Mouse (Mus musculus) hindbrain, embryonic 10.5 days (tissue): Measurements from ENCODE around the gene Zbtb8a. TPM values are rescaled to one million over a fixed set of nuclear protein-coding genes. Genes with fewer than 3 reads are reported as not detected.
"Not testable (repeated sequence)": the region's sequence is repeated elsewhere in the genome, so short reads cannot be mapped to it uniquely, and the experiment has no call there.

Experiments
- DNase-seq: peaks from one replicate; pipeline ENCODE4 v3.0.0-alpha.2; 2017; ENCODE audit warnings: low spot score
- H3K27ac ChIP-seq: fragments of 300-500 bp; sonication (generic); 2 replicates; pipeline ENCODE4 v1.5.1; 2016; ENCODE audit warnings: mild to moderate bottlenecking, moderate library complexity
- H3K27me3 ChIP-seq: fragments of 300-500 bp; sonication (generic); 2 replicates; pipeline ENCODE4 v1.6.1; 2016; ENCODE audit warnings: mild to moderate bottlenecking; ENCODE audit not compliant: poor library complexity, insufficient read depth, severe bottlenecking
- H3K36me3 ChIP-seq: fragments of 300-500 bp; sonication (generic); 2 replicates; pipeline ENCODE4 v1.6.1; 2016; ENCODE audit warnings: mild to moderate bottlenecking, moderate library complexity
- H3K4me1 ChIP-seq: fragments of 300-500 bp; sonication (generic); replicated peaks from 2 replicates; pipeline ENCODE4 v1.6.1; 2016; ENCODE audit warnings: mild to moderate bottlenecking
- H3K4me3 ChIP-seq: fragments of 300-500 bp; sonication (generic); 2 replicates; pipeline ENCODE4 v1.5.1; 2016; ENCODE audit warnings: mild to moderate bottlenecking, moderate library complexity
- H3K9me3 ChIP-seq: fragments of 300-500 bp; sonication (generic); 2 replicates; pipeline ENCODE4 v1.6.1; 2016; ENCODE audit warnings: mild to moderate bottlenecking, moderate library complexity
- WGBS: fragments of 180-500 bp; shearing (Covaris S2); methylation state at CpG from one replicate; pipeline ENCODE4 v1.1.7; 2016; 5-methylcytosine and 5-hydroxymethylcytosine counted together
- polyA plus RNA-seq: library from polyadenylated mRNA; unstranded; fragments of >200 nt; fragmentation: Nextera tagmentation; extraction: Ambion mirVana; gene quantifications from 2 replicates; pipeline ENCODE4 v1.2.1, GENCODE M21; 2016

The Zbtb8a gene
- polyA plus RNA-seq, 1 experiment from 2014 or later, result 11.8 TPM

DNA sequence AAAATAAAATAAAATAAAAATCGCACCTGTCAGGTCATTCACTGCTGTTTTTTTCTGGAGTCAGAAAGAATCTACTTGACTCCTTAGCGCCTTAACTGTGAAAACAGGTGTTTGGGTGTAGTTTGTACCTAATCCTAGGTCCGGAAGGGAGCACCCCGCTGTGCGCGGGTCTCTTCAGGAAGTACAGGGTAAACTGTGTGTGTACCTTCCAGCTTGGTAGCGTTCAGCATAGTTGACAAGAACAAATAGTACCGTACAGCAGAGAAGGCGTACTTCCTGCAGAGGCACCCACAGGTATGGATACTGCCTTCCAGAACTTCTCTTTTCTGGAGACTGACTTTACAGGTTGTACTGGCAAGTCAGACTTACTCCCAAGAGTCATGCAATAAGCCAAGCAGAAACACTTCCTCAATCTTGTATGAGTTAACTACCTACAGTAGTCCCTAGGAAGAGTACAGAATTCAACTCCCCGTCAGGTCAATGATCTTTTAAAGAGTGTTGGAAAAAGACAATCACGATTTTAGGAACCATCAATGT lies 3.6 kb downstream of the Zbtb8a start:
- H3K4me1 ChIP-seq, result peaks cover 16% of the 10 kb centered on the region
- H3K36me3 ChIP-seq, result no peaks in the 10 kb centered on the region
- no peaks in the 10 kb centered on the region for H3K9me3 ChIP-seq
- WGBS, result 42% methylated on average over 11 of the region's 11 CpGs
- no peak overlapping the region for H3K27ac ChIP-seq
- no peak overlapping the region for H3K4me3 ChIP-seq
- peaks cover 50% of the 10 kb centered on the region for H3K27me3 ChIP-seq
- DNase-seq, result no peak

DNA sequence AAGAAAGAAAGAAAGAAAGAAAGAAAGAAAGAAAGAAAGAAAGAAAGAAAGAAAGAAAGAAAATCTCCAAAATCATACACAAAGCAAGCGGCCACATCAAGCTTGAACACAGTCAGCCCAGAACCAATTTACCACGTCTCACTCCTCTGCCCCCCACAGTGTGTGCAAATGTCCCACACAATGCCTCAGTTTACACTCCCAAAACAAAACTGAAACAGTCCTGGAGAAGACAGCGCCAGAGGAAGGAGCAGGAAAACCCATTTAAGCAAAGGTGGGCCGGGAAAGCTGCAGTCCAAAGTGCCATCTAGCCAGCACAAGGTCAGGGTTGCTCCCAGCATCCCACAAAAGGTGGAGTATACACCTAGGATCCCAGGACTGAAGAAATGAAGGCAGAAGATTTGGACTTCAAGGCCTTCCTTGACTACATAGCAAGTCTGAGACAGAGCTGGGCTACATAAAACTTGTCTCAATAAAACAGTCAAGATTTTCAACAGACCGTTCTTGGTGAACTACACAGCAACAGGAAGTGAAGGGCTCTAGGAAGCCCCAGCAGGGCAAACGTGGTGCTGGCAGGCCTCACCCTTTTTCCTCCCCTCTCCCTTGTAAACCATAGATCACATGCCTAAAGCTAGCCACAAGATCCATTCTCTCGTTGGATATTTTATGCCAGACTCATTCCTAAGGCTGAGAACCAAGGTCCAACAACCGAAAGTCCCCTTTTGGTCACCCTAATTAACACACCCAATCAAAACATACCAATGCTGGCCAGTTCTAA lies 4.5 kb downstream of the Zbtb8a start:
- Histone ChIP-seq H3K4me1 (peaks cover 16% of the 10 kb centered on the region), H3K27me3 (peaks cover 41% of the 10 kb centered on the region), H3K27ac (no peak overlapping the region), H3K36me3 (0 out of 2 replicates have a peak, but pooled peaks cover under 1% of the 10 kb centered on the region), H3K4me3 (no peak overlapping the region), H3K9me3 (no peaks in the 10 kb centered on the region)
- WGBS, result 47% methylated on average over 8 of the region's 8 CpGs
- no peak for DNase-seq

DNA sequence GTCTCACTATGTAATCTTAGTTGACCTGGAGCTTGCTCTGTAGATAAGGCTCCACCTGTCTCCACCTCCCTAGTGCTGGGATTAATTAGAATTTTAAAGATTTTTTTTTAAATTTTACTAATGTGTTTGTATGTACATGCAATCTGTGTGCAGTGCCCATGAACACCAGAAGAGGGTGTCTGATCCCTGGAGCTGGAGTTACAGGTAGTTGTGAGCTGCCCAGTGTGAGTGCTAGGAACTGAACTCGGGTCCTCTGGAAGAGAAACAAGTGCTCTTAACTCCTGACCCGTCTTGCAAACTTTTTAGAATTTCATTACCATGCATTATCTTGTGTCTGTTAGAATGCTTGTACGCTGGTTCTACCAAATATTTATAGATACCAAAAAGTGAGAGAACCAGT lies 6.5 kb downstream of the Zbtb8a start:
- 93% methylated on average over 3 of the region's 3 CpGs for WGBS
- DNase-seq, result no peak
- Histone ChIP-seq H3K36me3 (0 out of 2 replicates have a peak, but pooled peaks cover 9% of the 10 kb centered on the region), H3K27me3 (peaks cover 23% of the 10 kb centered on the region), H3K27ac (no peak overlapping the region), H3K9me3 (no peaks in the 10 kb centered on the region), H3K4me1 (peaks cover 6% of the 10 kb centered on the region), H3K4me3 (no peak overlapping the region)

DNA sequence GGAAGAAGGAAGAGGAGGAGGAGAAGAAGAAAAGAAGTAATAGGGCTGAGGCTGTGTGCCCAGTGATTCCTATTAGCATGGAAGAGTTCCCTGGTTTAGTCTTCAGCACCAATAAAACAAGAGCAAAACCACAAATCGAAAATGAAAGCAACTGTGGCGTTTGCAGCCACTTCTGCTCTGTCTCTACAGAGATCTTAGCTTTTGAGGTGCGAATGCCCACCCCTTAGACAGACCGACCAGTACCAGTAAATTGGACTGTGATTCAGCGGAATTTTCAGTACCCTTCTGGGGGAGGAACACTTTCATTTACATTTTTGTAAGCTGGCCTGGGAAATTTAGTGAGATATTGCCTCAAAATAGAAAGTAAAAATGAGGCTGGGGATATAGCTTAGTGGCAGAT lies 12.7 kb downstream of the Zbtb8a start:
- Histone ChIP-seq H3K27ac (no peak overlapping the region), H3K27me3 (no peaks in the 10 kb centered on the region), H3K36me3 (peaks cover 22% of the 10 kb centered on the region), H3K4me3 (no peak overlapping the region), H3K4me1 (no peaks in the 10 kb centered on the region), H3K9me3 (no peaks in the 10 kb centered on the region)
- DNase-seq, result no peak
- WGBS, result 92% methylated on average over 5 of the region's 5 CpGs

DNA sequence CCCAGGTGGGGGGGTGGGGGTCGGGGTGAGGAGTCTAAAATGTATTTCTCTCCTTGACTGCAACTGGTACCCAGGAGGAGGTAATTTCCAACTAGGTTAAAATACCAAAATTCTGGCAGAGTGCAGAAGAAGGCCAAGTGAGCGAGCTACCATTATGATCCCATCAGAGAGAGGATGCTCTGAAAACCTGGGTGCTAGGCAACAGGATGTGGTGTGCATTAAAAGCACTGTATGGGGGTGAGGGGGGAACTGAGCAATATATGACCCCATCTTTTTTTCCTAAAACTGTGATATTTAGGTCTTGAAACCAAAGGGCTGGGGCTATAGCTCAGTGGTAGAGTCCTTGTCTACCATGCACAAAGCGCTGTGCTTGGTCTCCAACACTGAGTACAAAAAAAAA lies 13.5 kb downstream of the Zbtb8a start:
- H3K27ac ChIP-seq, result no peak overlapping the region
- H3K36me3 ChIP-seq, result peaks cover 31% of the 10 kb centered on the region
- WGBS, result 83% methylated on average over 3 of the region's 3 CpGs
- DNase-seq, result no peak
- H3K9me3 ChIP-seq, result no peaks in the 10 kb centered on the region
- no peak overlapping the region for H3K4me3 ChIP-seq
- H3K4me1 ChIP-seq, result no peaks in the 10 kb centered on the region
- no peaks in the 10 kb centered on the region for H3K27me3 ChIP-seq

DNA sequence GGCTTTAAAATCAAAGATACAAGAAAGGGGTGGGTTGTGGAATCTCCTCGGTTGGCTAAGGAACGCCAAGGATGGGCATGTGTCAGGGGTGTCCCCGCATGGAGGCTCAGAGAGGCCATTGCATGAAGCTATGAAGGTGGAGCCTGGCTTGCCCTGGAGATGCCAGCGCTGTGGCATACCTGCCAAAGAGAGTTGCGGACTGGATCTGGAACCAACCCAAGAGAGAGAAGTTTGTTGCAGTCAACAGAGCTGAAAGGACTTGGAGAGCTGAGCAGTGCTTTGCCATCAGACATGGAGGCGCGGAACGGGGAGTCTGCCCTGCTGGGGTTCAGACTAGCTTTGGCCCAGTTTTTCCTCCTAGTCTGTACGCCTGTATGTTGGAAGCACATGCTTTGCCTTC lies 14.5 kb downstream of the Zbtb8a start:
- 95% methylated on average over 9 of the region's 9 CpGs for WGBS
- Histone ChIP-seq H3K27me3 (no peaks in the 10 kb centered on the region), H3K4me3 (no peak overlapping the region), H3K9me3 (no peaks in the 10 kb centered on the region), H3K27ac (no peak overlapping the region), H3K36me3 (peaks cover 37% of the 10 kb centered on the region), H3K4me1 (no peaks in the 10 kb centered on the region)
- DNase-seq, result no peak

DNA sequence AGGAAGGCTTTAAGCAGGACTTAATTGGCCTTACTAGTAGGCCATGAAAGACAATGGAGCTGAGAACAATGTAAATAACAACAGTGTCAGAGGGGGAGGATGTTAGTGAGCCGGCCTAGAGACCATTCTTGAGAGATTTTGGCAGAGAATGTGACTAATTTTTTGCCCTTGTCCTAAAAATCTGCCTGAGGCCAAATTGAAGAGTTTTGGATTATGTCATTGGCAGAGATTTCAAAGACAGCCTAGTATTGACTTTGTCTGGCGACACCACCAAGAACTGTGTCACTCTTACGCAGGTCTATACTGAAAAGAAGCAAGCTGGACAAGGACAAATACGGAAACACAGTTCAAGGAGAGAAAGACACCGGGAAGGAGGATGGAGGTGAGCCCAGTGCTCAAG lies 15.1 kb downstream of the Zbtb8a start:
- WGBS, result 84% methylated on average over 5 of the region's 5 CpGs
- peaks cover 41% of the 10 kb centered on the region for H3K36me3 ChIP-seq
- DNase-seq, result no peak
- no peak overlapping the region for H3K27ac ChIP-seq
- H3K27me3 ChIP-seq, result no peaks in the 10 kb centered on the region
- H3K4me1 ChIP-seq, result no peaks in the 10 kb centered on the region
- no peaks in the 10 kb centered on the region for H3K9me3 ChIP-seq
- no peak overlapping the region for H3K4me3 ChIP-seq

DNA sequence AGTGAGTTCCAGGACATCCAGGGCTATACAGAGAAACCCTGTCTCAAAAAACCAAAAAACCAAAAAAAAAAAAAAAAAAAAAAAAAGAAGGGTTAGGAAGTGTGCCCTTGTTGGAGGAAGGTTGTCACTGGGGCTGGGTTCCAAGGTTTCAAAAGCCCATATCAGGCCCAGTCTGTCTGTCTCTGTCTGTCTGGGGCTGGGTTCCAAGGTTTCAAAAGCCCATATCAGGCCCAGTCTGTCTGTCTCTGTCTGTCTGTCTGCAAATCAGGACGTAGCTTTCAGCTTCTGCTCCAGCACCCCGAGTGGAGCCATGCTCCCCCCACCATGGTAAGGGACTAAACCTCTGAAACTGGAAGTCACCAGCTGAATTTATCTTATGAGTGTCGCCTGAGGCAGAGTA lies 15.7 kb downstream of the Zbtb8a start:
- 90% methylated on average over 3 of the region's 3 CpGs for WGBS
- not testable (repeated sequence) for H3K27ac ChIP-seq, H3K9me3 ChIP-seq

DNA sequence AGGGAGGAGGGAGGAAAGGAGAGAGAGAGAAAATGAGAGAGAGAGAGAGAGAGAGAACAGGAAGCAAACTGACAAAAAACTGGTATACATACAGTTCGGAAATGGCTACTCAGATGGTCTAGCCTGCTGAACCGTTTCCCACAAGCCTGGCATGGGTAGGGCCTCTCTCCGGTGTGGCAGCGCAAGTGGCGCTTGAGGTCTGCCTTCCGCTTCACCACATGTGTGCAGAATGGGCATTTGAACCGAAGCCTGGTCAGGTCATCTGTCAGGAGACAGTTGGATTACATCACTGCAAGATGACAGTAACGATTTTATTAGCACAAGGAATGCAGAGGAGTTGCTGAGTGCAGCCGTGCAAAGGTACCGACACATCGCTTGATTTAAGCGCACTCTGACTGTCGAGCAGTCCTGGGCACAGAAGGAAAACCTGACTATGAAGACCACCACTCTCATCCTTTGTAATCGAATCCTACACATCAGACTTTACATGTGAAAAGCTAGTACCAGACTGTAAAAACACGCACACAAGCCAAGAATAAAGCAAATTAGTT lies 20.2 kb downstream of the Zbtb8a start:
- H3K4me1 ChIP-seq, result no peaks in the 10 kb centered on the region
- DNase-seq, result no peak
- H3K9me3 ChIP-seq, result no peaks in the 10 kb centered on the region
- peaks cover 61% of the 10 kb centered on the region for H3K36me3 ChIP-seq
- no peak overlapping the region for H3K4me3 ChIP-seq
- no peaks in the 10 kb centered on the region for H3K27me3 ChIP-seq
- H3K27ac ChIP-seq, result no peak overlapping the region
- WGBS, result 89% methylated on average over 15 of the region's 15 CpGs

More for the DNA sequence above, 15.7 kb downstream of the Zbtb8a start:
- not testable (repeated sequence) for H3K4me1 ChIP-seq, DNase-seq, H3K27me3 ChIP-seq, H3K4me3 ChIP-seq
- peaks cover 45% of the 10 kb centered on the region for H3K36me3 ChIP-seq

DNA sequence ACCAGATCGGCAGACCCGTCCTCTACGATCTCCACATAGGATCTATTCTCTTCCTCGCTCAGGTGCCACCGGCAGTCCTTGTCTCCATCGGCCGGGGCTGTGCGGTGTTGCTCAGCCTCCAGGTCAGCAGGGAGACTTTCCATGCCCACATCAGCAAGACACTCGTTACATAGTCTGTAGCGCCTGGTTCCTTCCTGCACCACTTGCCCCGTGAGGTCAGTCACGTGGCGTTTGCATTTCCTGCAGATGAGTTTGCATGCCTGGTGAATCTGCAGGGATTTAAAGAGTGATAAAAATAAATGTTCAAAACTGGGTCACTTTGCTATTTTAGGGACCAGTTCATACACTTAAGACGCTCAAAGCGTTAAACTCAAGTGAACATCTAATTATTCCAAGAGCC lies 23.7 kb downstream of the Zbtb8a start:
- no peaks in the 10 kb centered on the region for H3K9me3 ChIP-seq
- H3K27ac ChIP-seq, result no peak overlapping the region
- peaks cover 60% of the 10 kb centered on the region for H3K36me3 ChIP-seq
- DNase-seq, result no peak
- 90% methylated on average over 15 of the region's 15 CpGs for WGBS
- no peak overlapping the region for H3K4me3 ChIP-seq
- H3K4me1 ChIP-seq, result no peaks in the 10 kb centered on the region
- H3K27me3 ChIP-seq, result no peaks in the 10 kb centered on the region

DNA sequence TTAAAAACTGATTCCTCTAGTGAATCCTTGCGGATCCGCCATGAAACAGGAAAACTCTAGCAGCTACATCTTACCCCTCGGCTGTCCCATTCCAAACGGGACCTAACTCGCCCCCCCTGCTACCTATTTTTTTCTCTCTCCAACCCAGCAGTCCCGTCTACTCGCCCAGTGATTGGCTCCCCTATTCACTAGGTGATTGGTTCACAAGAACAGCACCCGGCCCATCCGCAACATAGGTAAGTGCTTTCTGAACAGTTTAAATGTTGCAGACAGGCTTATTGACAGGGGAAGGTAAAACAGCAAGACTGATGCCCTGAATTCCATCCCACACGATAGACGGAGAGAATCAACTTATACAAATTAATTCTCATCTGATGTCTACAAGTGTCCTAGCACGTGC lies 24.7 kb downstream of the Zbtb8a start:
- DNase-seq, result no peak
- Histone ChIP-seq H3K4me1 (no peaks in the 10 kb centered on the region), H3K36me3 (peaks cover 58% of the 10 kb centered on the region), H3K27ac (no peak overlapping the region), H3K4me3 (no peak overlapping the region), H3K27me3 (no peaks in the 10 kb centered on the region), H3K9me3 (no peaks in the 10 kb centered on the region)
- WGBS, result 91% methylated on average over 12 of the region's 12 CpGs

DNA sequence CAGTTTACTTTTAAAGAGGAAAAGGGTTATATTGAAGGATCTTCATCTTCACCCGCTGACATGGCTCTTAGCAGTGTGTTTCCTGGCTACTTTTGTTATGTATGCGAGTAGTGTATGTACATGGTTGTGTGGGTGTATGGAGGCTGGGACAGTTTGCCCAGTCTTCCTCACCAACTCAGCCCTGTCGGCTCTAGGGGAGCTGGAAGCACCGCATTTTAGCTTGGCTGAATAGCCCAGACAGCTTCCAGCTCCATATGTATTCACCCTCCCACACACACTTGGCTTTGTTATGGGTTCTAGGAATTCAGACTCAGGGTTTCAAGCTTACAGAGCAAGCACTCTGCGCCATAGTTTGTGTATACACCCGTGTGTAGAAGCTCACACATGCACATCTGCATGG lies 26.8 kb downstream of the Zbtb8a start:
- Histone ChIP-seq H3K36me3 (peaks cover 52% of the 10 kb centered on the region), H3K4me1 (no peaks in the 10 kb centered on the region), H3K4me3 (no peak overlapping the region), H3K9me3 (no peaks in the 10 kb centered on the region), H3K27ac (no peak overlapping the region), H3K27me3 (no peaks in the 10 kb centered on the region)
- WGBS, result 77% methylated on average over 6 of the region's 6 CpGs
- no peak for DNase-seq

DNA sequence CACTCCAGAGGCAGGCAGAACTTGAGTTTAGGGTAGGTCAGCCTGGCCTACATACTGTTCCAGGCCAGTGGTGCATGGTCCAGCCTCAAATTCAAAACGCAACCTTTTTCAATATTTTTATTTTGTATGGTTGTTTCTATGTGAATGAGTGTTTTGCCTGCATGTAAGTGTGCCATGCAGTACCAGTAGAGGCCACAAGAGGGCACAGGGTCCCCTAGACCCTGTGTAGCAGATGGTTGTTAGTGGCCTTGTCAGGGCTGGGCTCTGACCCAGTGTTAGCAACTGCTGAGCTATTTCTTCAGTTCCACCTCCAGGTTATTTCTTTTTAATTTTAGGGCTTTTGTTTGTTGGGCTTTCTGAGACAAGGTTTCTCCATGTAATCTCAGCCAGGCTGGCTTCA lies 27.3 kb downstream of the Zbtb8a start:
- WGBS, result 2% methylated on average over 1 of the region's 1 CpGs
- peak; percentile 83 for DNase-seq
- H3K27ac ChIP-seq, result no peak overlapping the region
- no peaks in the 10 kb centered on the region for H3K4me1 ChIP-seq
- no peaks in the 10 kb centered on the region for H3K9me3 ChIP-seq
- no peak overlapping the region for H3K4me3 ChIP-seq
- no peaks in the 10 kb centered on the region for H3K27me3 ChIP-seq
- peaks cover 52% of the 10 kb centered on the region for H3K36me3 ChIP-seq
